Mouse (Mus musculus) layer of hippocampus, adult 11-12 months (tissue): ENCODE measurements at regions not wholly inside any gene's neighbourhood (a gene's known extent, or its start where the extent isn't known, plus 50 kb on each side); places are given as distances from the start of the nearest gene placed in this dataset.

Experiments
- DNase-seq: peaks from one replicate; pipeline ENCODE4 v3.0.0; 2022; ENCODE audit warnings: low spot score

- no peak for DNase-seq
These were observed 194.8 kb upstream of the Rack1 start for GRCm38 (mm10) chr11:48605223-48605824.

GRCm38 (mm10) chr11:48601096-48601495 is 199.0 kb upstream of the Rack1 start:
- DNase-seq: no peak

DNA sequence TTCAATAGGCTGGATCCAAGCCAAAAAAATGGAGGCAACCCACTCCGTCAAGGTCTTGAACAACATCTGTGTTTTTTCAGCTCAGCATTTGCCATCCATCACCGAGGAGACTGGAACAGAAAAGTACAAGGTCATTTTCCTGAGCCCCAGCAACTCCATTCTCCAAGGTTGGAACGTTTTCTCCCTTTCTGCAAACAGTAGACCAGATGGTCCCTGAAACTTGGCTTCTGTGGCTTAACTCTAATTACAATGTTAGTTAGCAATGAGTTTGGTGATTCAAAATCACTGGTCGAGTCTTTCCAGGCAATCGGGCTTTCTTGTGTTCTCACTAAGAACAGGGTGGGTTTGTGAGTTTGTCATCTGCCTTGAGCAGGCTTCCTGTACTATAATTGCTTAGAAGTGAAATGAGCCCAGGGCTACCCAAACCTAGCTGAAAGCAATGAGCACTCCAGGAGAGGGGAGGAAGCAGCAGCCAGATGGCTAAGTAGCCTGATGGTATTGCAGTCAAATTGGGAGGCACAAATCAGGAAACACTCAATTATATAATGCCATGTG is 200.5 kb upstream of the Rack1 start:
- DNase-seq: peak; percentile 28

- no peak for DNase-seq
These were observed 201.1 kb upstream of the Rack1 start for GRCm38 (mm10) chr11:48599033-48599432.

- no peak for DNase-seq
These were observed 205.7 kb upstream of the Rack1 start for GRCm38 (mm10) chr11:48594429-48594828.

- DNase-seq: peak; percentile 57
These were observed 211.1 kb upstream of the Rack1 start for GRCm38 (mm10) chr11:48588833-48589649.

GRCm38 (mm10) chr11:48568769-48569168 is 231.4 kb upstream of the Rack1 start:
- DNase-seq: no peak

DNA sequence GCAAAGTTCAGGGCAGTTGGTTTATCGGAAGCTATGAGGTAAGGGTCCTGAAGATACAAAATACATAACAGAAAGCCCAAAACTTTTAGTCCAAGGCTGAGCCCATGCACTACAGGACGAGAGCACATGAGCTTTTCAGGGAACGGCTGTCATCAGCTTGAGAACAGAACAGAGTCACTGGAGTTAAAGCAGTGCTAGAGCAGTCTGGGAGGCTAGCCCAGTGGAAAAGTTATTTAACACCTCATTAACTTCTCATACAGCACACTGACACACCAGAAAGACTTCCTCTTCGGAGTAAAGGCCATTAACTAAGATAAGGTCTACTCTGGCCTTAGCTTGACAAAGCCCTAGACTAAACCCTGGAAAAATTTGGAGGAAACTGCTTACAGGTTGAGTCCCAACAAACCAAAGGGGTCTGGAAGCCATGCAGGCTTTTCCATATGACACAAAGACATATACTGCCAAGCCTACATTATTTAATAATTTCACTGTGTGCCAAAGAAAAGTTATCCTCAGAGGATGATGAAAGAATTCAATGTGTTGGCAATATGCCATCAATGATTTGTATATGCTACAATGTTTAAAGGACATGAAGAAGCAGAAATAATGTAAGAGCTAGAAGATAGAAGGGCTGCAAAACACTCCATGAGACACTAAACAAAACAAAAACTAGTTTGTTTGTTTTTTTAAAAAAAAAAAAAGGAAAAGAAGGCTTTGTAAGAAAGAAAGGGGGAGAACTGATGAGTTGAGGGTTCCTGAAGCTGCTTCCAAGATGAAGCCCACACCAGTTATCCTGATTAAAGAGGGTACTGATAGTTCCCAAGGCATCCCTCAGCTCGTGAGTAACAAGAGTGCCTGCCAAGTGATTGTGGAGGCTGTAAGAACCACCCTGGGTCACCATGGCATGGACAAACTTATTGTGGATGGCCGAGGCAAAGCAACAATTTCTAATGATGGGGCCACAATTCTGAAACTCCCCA is 232.3 kb upstream of the Rack1 start:
- no peak for DNase-seq

GRCm38 (mm10) chr11:48558053-48558452 is 242.1 kb upstream of the Rack1 start:
- no peak for DNase-seq

GRCm38 (mm10) chr11:48552006-48552405 is 248.1 kb upstream of the Rack1 start:
- DNase-seq: no peak

DNA sequence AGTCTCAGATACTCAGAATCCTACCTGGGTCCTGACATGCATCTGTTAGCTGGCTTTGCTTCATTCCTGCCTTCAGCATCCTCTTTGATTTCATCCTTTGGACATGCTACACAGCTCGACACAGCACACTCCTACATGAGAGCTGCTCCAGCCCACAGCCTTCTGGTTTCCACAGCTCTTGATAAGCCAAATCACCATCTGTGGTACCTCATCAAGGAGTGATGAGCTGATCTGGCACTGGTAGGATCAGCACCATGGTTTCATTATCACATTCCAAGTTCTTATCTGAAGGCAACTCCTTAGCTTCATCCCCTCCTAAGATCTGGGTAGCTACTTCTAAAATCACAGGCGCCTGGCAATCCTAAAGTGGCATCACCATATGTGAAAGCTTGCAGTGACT is 248.9 kb upstream of the Rack1 start:
- DNase-seq: peak; percentile 73

- no peak for DNase-seq
These were observed 273.8 kb upstream of the Rack1 start for GRCm38 (mm10) chr11:48526316-48526715.

DNA sequence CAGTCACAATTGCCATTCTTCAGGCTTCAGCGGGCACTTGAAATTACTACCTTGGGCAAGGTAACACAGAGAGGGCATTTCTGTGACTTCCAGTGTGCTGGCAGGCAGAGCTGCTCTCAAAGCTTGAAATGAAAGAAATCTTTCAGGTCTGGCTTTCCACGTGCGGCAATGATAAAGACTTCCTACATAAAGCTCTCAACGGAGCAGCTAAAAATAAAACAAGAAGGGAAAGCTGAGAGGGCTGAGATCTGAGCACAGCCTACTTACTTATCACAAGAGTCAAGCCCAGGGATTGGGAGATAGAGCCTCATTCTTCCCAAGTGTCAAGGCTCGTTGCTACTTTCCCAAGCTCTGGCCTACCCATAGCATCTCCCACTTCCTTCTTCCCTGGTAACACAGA is 274.6 kb upstream of the Rack1 start:
- no peak for DNase-seq

GRCm38 (mm10) chr11:48506886-48507285 is 293.2 kb upstream of the Rack1 start:
- DNase-seq: no peak

DNA sequence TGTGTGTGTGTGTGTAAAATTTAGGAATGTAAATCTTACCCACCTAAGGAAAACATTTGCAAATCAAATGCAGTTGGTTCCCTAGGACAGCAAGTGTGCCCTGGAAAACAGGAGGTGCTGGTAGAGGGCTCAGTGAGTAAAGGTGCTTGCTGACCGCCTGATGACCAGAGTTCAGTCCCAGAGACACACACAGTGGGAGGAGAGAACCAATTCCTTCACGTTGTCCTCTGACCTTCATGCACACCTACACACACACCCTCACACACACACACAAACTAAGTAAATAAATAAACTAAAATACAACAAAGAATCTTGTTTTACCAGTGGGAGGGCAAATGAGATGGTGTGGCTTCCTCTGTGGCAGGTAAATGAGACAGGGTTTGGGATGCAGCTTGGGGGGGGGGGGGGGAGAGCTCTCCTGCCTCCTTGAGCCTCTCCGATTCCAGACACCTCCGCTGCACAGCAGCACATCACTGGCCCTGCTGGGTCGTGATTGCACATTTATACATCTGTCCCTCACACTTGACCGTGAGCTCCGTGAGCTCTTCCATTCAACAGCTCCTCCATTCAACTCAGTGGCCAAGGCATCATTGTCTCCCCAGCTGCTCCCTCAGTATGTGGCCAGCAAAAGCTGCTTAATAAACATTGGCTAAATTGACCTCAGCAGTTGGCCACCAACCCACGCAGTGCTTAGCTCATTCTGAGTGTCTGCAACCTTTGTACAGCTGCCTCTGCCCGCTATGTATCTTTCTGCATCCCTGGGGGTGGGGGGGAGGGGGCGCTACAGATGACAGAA is 297.9 kb upstream of the Rack1 start:
- no peak for DNase-seq

GRCm38 (mm10) chr11:48499057-48499456 is 301.1 kb upstream of the Rack1 start:
- no peak for DNase-seq

- no peak for DNase-seq
These were observed 311.8 kb upstream of the Rack1 start for GRCm38 (mm10) chr11:48488308-48488707.

DNA sequence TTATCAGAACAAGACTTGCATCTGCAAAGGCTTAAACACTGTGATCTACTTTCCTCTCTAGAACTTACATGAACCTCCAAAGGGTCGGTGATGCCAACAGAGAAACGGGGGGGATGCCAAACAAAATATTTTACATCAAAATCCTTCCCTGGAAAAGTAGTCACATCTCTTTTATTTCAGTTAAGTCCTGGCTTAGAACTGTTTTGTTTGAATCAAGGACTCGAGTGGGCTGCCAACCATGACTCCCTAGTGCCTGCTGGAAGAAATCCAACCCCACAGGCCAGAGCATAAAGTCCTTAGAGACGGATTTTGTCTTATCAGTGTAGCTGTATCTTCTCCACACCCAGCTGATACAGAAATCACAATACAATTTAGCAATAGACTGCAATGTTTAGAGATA is 336.1 kb upstream of the Rack1 start:
- no peak for DNase-seq

GRCm38 (mm10) chr11:48449883-48450282 is 350.2 kb upstream of the Rack1 start:
- no peak for DNase-seq

DNA sequence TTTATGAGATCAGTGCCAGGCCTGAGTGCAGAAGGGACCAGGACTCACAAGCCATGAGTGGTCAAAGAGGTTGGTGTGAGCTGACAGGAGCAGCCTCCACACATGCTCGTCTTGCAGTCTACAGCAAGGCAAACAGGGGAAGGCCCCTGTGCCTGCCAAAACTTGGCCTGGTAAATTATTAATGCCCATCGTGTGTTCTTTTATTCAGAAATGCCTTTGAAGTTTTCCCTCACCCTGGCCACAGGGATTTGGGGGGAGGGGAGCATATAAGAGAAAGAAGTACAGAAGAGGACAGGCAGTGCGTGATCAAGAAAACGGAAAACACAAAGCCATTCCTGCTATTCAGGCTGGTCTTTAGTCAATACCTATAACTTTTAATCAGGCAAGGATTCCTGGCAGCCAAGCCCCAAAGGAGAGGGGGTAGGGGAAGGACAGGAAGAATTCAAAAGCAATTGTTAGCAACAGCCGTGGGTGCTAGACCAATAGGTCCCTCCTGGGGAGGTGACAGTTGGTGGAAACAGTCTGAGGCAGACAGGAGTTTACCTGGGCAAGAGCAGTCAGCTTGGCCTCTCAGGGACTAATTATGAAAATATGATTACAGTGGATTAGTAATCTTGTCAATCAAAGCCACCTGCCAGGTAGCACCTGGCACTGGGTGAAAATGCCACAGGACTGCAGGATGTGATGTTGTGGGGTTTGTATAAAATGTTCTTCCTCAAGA is 357.4 kb upstream of the Rack1 start:
- no peak for DNase-seq

GRCm38 (mm10) chr11:48436712-48437111 is 363.4 kb upstream of the Rack1 start:
- DNase-seq: no peak
